Mouse (Mus musculus) heart, embryonic 13.5 days (tissue): Measurements from ENCODE around the gene Cd5l. TPM values are rescaled to one million over a fixed set of nuclear protein-coding genes. Genes with fewer than 3 reads are reported as not detected.
"Not testable (repeated sequence)": the region's sequence is repeated elsewhere in the genome, so short reads cannot be mapped to it uniquely, and the experiment has no call there.

ENCODE experiments used
- ATAC-seq: fragments of 200-750 bp; cut with Nextera tagmentation; 2 replicates; pipeline ENCODE4 v1.8.0; 2017; ENCODE audit warnings: moderate TSS enrichment; ENCODE audit not compliant: insufficient number of reproducible peaks, low FRiP score, low TSS enrichment; ENCODE audit errors: extremely low read depth
- H3K27ac ChIP-seq: fragments of 300-500 bp; sonication (generic); replicated peaks from 2 replicates; pipeline ENCODE4 v1.5.1; 2015; ENCODE audit warnings: moderate library complexity, mild to moderate bottlenecking, inconsistent platforms
- H3K27me3 ChIP-seq: fragments of 300-500 bp; sonication (generic); replicated peaks from 2 replicates; pipeline ENCODE4 v1.6.1; 2015; ENCODE audit warnings: mild to moderate bottlenecking, inconsistent platforms
- H3K36me3 ChIP-seq: fragments of 300-500 bp; sonication (generic); 2 replicates; pipeline ENCODE4 v1.6.1; 2015; ENCODE audit warnings: mild to moderate bottlenecking, inconsistent platforms
- H3K4me1 ChIP-seq: fragments of 300-500 bp; sonication (generic); 2 replicates; pipeline ENCODE4 v1.6.1; 2015; ENCODE audit warnings: inconsistent platforms
- H3K4me2 ChIP-seq: fragments of 300-500 bp; sonication (generic); 2 replicates; pipeline ENCODE4 v1.6.1; 2015; ENCODE audit warnings: inconsistent platforms, mild to moderate bottlenecking, moderate library complexity
- H3K4me3 ChIP-seq: fragments of 300-500 bp; sonication (generic); 2 replicates; pipeline ENCODE4 v1.5.1; 2015; ENCODE audit warnings: moderate library complexity, mild to moderate bottlenecking, inconsistent platforms
- H3K9ac ChIP-seq: fragments of 300-500 bp; sonication (generic); 2 replicates; pipeline ENCODE4 v1.6.1; 2015; ENCODE audit warnings: inconsistent platforms, mild to moderate bottlenecking, moderate library complexity
- H3K9me3 ChIP-seq: fragments of 300-500 bp; sonication (generic); 2 replicates; pipeline ENCODE4 v1.6.1; 2016; ENCODE audit warnings: inconsistent platforms
- WGBS: fragments of 180-500 bp; shearing (Covaris S2); methylation state at CpG from one replicate; pipeline ENCODE4 v1.1.7; 2015; ENCODE audit warnings: mixed read lengths; 5-methylcytosine and 5-hydroxymethylcytosine counted together
- polyA plus RNA-seq: library from polyadenylated mRNA; unstranded; fragments of >200 nt; fragmentation: Nextera tagmentation; extraction: Ambion mirVana; gene quantifications from 2 replicates; pipeline ENCODE4 v1.2.1, GENCODE M21; 2015

The Cd5l gene
- polyA plus RNA-seq: 0.97 TPM in 1 of 2 replicates, not detected in the other

GRCm38 (mm10) chr3:87357581-87357980, at the start of gene Cd5l:
Cd5l (plus strand) TSS chr3:87357881.
- Histone ChIP-seq H3K4me2 (no peak within 1 kb of the TSS), H3K4me1 (no peaks in the 10 kb centered on the region), H3K4me3 (no peak within 1 kb of the TSS), H3K27me3 (no peaks in the 10 kb centered on the region), H3K9me3 (no peaks in the 10 kb centered on the region), H3K36me3 (no peaks in the 10 kb centered on the region), H3K27ac (no peak within 1 kb of the TSS), H3K9ac (no peak within 1 kb of the TSS)
- no peak for ATAC-seq

GRCm38 (mm10) chr3:87309922-87310321, 47.8 kb upstream of the Cd5l start:
- no peaks in the 10 kb centered on the region for H3K9me3 ChIP-seq
- no peak overlapping the region for H3K4me2 ChIP-seq
- no peak overlapping the region for H3K4me3 ChIP-seq
- peaks cover 3% of the 10 kb centered on the region; the same call in 1 of the 2 replicates for H3K4me1 ChIP-seq
- ATAC-seq: no peak
- no peak overlapping the region for H3K9ac ChIP-seq
- H3K36me3 ChIP-seq: no peaks in the 10 kb centered on the region
- WGBS: 60% methylated on average over 2 of the region's 2 CpGs
- no peaks in the 10 kb centered on the region for H3K27me3 ChIP-seq
- no peak overlapping the region for H3K27ac ChIP-seq

GRCm38 (mm10) chr3:87322557-87322956, 35.1 kb upstream of the Cd5l start:
- Histone ChIP-seq H3K9me3 (no peaks in the 10 kb centered on the region), H3K4me2 (no peak overlapping the region), H3K4me3 (no peak overlapping the region), H3K36me3 (no peaks in the 10 kb centered on the region), H3K27ac (no peak overlapping the region), H3K27me3 (no peaks in the 10 kb centered on the region), H3K9ac (no peak overlapping the region), H3K4me1 (no peaks in the 10 kb centered on the region)
- ATAC-seq: no peak
- WGBS: 41% methylated on average over 4 of the region's 4 CpGs

GRCm38 (mm10) chr3:87323778-87324177, 33.9 kb upstream of the Cd5l start:
- H3K4me3 ChIP-seq: no peak overlapping the region
- no peak overlapping the region for H3K4me2 ChIP-seq
- no peak overlapping the region for H3K9ac ChIP-seq
- no peaks in the 10 kb centered on the region for H3K36me3 ChIP-seq
- no peaks in the 10 kb centered on the region for H3K9me3 ChIP-seq
- no peaks in the 10 kb centered on the region for H3K4me1 ChIP-seq
- no peak overlapping the region for H3K27ac ChIP-seq
- no peaks in the 10 kb centered on the region for H3K27me3 ChIP-seq
- 14% methylated on average over 3 of the region's 3 CpGs for WGBS
- ATAC-seq: no peak

- no peak for ATAC-seq
- WGBS: 51% methylated on average over 5 of the region's 5 CpGs
- no peak overlapping the region for H3K4me2 ChIP-seq
Observed at GRCm38 (mm10) chr3:87337899-87338298, 19.8 kb upstream of the Cd5l start.

GRCm38 (mm10) chr3:87350992-87351391, 6.7 kb upstream of the Cd5l start:
- not testable (repeated sequence) for H3K9me3 ChIP-seq, H3K27me3 ChIP-seq, H3K4me3 ChIP-seq, H3K9ac ChIP-seq, H3K4me2 ChIP-seq, H3K36me3 ChIP-seq, H3K27ac ChIP-seq, H3K4me1 ChIP-seq, ATAC-seq
- 79% methylated on average over 2 of the region's 2 CpGs for WGBS

More at GRCm38 (mm10) chr3:87337899-87338298, 19.8 kb upstream of the Cd5l start:
- Histone ChIP-seq H3K27ac (no peak overlapping the region), H3K36me3 (no peaks in the 10 kb centered on the region), H3K9ac (no peak overlapping the region), H3K4me3 (no peak overlapping the region), H3K27me3 (no peaks in the 10 kb centered on the region), H3K9me3 (no peaks in the 10 kb centered on the region), H3K4me1 (no peaks in the 10 kb centered on the region; the same call in 1 of the 2 replicates)

- ATAC-seq: no peak
- no peaks in the 10 kb centered on the region for H3K9me3 ChIP-seq
- no peak overlapping the region for H3K4me2 ChIP-seq
- no peaks in the 10 kb centered on the region for H3K27me3 ChIP-seq
- no peaks in the 10 kb centered on the region for H3K4me1 ChIP-seq
- no peak overlapping the region for H3K4me3 ChIP-seq
- H3K36me3 ChIP-seq: no peaks in the 10 kb centered on the region
- no peak overlapping the region for H3K27ac ChIP-seq
- no peak overlapping the region for H3K9ac ChIP-seq
Observed at GRCm38 (mm10) chr3:87359215-87359614, 1.5 kb downstream of the Cd5l start.

GRCm38 (mm10) chr3:87360466-87360865, 2.8 kb downstream of the Cd5l start:
- Histone ChIP-seq H3K4me1 (no peaks in the 10 kb centered on the region), H3K9me3 (no peaks in the 10 kb centered on the region), H3K9ac (no peak overlapping the region), H3K4me2 (no peak overlapping the region), H3K36me3 (no peaks in the 10 kb centered on the region), H3K27ac (no peak overlapping the region), H3K4me3 (no peak overlapping the region), H3K27me3 (no peaks in the 10 kb centered on the region)
- WGBS: 79% methylated on average over 6 of the region's 6 CpGs
- ATAC-seq: no peak

GRCm38 (mm10) chr3:87365691-87366090, 8.0 kb downstream of the Cd5l start:
- H3K36me3 ChIP-seq: no peaks in the 10 kb centered on the region
- no peaks in the 10 kb centered on the region for H3K9me3 ChIP-seq
- no peak overlapping the region for H3K4me2 ChIP-seq
- H3K27ac ChIP-seq: no peak overlapping the region
- H3K4me3 ChIP-seq: no peak overlapping the region
- ATAC-seq: no peak
- H3K9ac ChIP-seq: no peak overlapping the region
- no peaks in the 10 kb centered on the region for H3K4me1 ChIP-seq
- H3K27me3 ChIP-seq: no peaks in the 10 kb centered on the region
- WGBS: 87% methylated on average over 14 of the region's 14 CpGs

- Histone ChIP-seq H3K9me3 (no peaks in the 10 kb centered on the region), H3K4me2 (no peak overlapping the region), H3K27ac (no peak overlapping the region), H3K4me3 (no peak overlapping the region), H3K4me1 (no peaks in the 10 kb centered on the region), H3K36me3 (no peaks in the 10 kb centered on the region), H3K27me3 (no peaks in the 10 kb centered on the region), H3K9ac (no peak overlapping the region)
- WGBS: 79% methylated on average over 10 of the region's 10 CpGs
- ATAC-seq: no peak
Observed at GRCm38 (mm10) chr3:87367511-87367910, 9.8 kb downstream of the Cd5l start.

- Histone ChIP-seq H3K36me3 (no peaks in the 10 kb centered on the region), H3K9me3 (no peaks in the 10 kb centered on the region), H3K9ac (no peak overlapping the region), H3K4me3 (no peak overlapping the region), H3K4me1 (no peaks in the 10 kb centered on the region), H3K27ac (no peak overlapping the region), H3K27me3 (no peaks in the 10 kb centered on the region), H3K4me2 (no peak overlapping the region)
- 61% methylated on average over 5 of the region's 5 CpGs for WGBS
- ATAC-seq: no peak
Observed at GRCm38 (mm10) chr3:87369181-87369580, 11.5 kb downstream of the Cd5l start.

- ATAC-seq: no peak
Observed at GRCm38 (mm10) chr3:87376195-87377165, 18.8 kb downstream of the Cd5l start, which contains the start of gene Fcrl1. Fcrl1 (plus strand) TSS chr3:87376387.

More at GRCm38 (mm10) chr3:87376195-87377165, 18.8 kb downstream of the Cd5l start, which contains the start of gene Fcrl1:
- no peaks in the 10 kb centered on the region for H3K27me3 ChIP-seq
- H3K9me3 ChIP-seq: no peaks in the 10 kb centered on the region
- H3K9ac ChIP-seq: no peak within 1 kb of the TSS
- no peak within 1 kb of the TSS for H3K27ac ChIP-seq
- no peak within 1 kb of the TSS for H3K4me3 ChIP-seq
- H3K4me1 ChIP-seq: peaks cover 4% of the 10 kb centered on the region; the same call in 1 of the 2 replicates
- no peaks in the 10 kb centered on the region for H3K36me3 ChIP-seq
- WGBS: 78% methylated on average over 18 of the region's 18 CpGs
- no peak within 1 kb of the TSS for H3K4me2 ChIP-seq
